Mouse (Mus musculus) intestine, embryonic 15.5 days (tissue): Measurements from ENCODE around the gene Klhl2. TPM values are rescaled to one million over a fixed set of nuclear protein-coding genes. Genes with fewer than 3 reads are reported as not detected.

Experiments used
- ATAC-seq: fragments of 200-750 bp; cut with Nextera tagmentation; 2 replicates; pipeline ENCODE4 v1.8.0; 2017; ENCODE audit warnings: moderate TSS enrichment, moderate library complexity
- H3K27ac ChIP-seq: fragments of 300-500 bp; sonication (generic); 2 replicates; pipeline ENCODE4 v1.5.1; 2015; ENCODE audit warnings: mild to moderate bottlenecking, inconsistent platforms
- H3K27me3 ChIP-seq: fragments of 300-500 bp; sonication (generic); replicated peaks from 2 replicates; pipeline ENCODE4 v1.6.1; 2015; ENCODE audit warnings: inconsistent platforms
- H3K36me3 ChIP-seq: fragments of 300-500 bp; sonication (generic); 2 replicates; pipeline ENCODE4 v1.6.1; 2015; ENCODE audit warnings: inconsistent platforms
- H3K4me1 ChIP-seq: fragments of 300-500 bp; sonication (generic); replicated peaks from 2 replicates; pipeline ENCODE4 v1.6.1; 2015; ENCODE audit warnings: inconsistent platforms
- H3K4me2 ChIP-seq: fragments of 300-500 bp; sonication (generic); replicated peaks from 2 replicates; pipeline ENCODE4 v1.6.1; 2015; ENCODE audit warnings: mild to moderate bottlenecking, inconsistent platforms
- H3K4me3 ChIP-seq: fragments of 300-500 bp; sonication (generic); replicated peaks from 2 replicates; pipeline ENCODE4 v1.5.1; 2015; ENCODE audit warnings: inconsistent platforms
- H3K9ac ChIP-seq: fragments of 300-500 bp; sonication (generic); 2 replicates; pipeline ENCODE4 v1.6.1; 2015; ENCODE audit warnings: inconsistent platforms
- H3K9me3 ChIP-seq: fragments of 300-500 bp; sonication (generic); 2 replicates; pipeline ENCODE4 v1.6.1; 2016; ENCODE audit warnings: inconsistent platforms
- WGBS: fragments of 180-500 bp; shearing (Covaris S2); methylation state at CpG from one replicate; pipeline ENCODE4 v1.1.7; 2015; 5-methylcytosine and 5-hydroxymethylcytosine counted together
- polyA plus RNA-seq: library from polyadenylated mRNA; unstranded; fragments of >200 nt; fragmentation: Nextera tagmentation; extraction: Ambion mirVana; gene quantifications from 2 replicates; pipeline ENCODE4 v1.2.1, GENCODE M21; 2015

The Klhl2 gene
- polyA plus RNA-seq, 1 experiment from 2014 or later, result 21.4 TPM

DNA sequence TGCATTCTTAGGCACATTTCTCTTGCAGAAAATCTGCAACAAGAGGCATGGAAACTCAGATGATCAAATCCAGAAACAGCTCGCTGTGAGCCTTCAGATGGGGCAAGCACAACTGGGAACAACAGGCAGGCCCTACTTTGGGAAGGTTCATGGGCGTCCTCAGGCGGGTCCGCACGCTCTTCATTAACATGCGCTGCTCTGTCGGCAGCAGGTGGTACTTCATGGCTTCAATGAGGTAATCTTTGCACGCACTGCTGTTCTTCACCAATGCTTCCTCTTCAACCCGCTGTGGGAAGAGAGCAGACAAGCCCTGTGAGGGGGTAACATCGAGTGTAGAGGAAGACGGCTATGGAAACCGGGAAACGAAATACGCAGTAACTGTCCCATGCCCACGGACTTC, 91.9 kb downstream of the Klhl2 start:
- Histone ChIP-seq H3K4me2 (no peak overlapping the region), H3K27ac (no peak overlapping the region), H3K4me1 (no peaks in the 10 kb centered on the region), H3K27me3 (no peaks in the 10 kb centered on the region), H3K9ac (no peak overlapping the region), H3K36me3 (peaks cover 5% of the 10 kb centered on the region; the same call in 1 of the 2 replicates), H3K4me3 (no peak overlapping the region), H3K9me3 (no peaks in the 10 kb centered on the region)
- 94% methylated on average over 15 of the region's 15 CpGs for WGBS
- no peak for ATAC-seq

- H3K4me3 ChIP-seq, result no peak overlapping the region
- H3K27ac ChIP-seq, result no peak overlapping the region
- no peaks in the 10 kb centered on the region for H3K9me3 ChIP-seq
- 55% methylated on average over 10 of the region's 10 CpGs for WGBS
- H3K4me1 ChIP-seq, result no peaks in the 10 kb centered on the region
- H3K9ac ChIP-seq, result no peak overlapping the region
- H3K4me2 ChIP-seq, result no peak overlapping the region
- peak; percentile 87 for ATAC-seq
- no peaks in the 10 kb centered on the region for H3K36me3 ChIP-seq
- no peaks in the 10 kb centered on the region for H3K27me3 ChIP-seq
Measured at GRCm38 (mm10) chr8:64746215-64747058, 103.4 kb downstream of the Klhl2 start.

GRCm38 (mm10) chr8:64740547-64741211, 109.1 kb downstream of the Klhl2 start:
- H3K4me1 ChIP-seq, result no peaks in the 10 kb centered on the region
- 91% methylated on average over 13 of the region's 13 CpGs for WGBS
- no peaks in the 10 kb centered on the region for H3K9me3 ChIP-seq
- H3K27ac ChIP-seq, result no peak overlapping the region
- H3K4me3 ChIP-seq, result no peak overlapping the region
- no peak for ATAC-seq
- H3K4me2 ChIP-seq, result no peak overlapping the region
- H3K9ac ChIP-seq, result no peak overlapping the region
- no peaks in the 10 kb centered on the region for H3K36me3 ChIP-seq
- no peaks in the 10 kb centered on the region for H3K27me3 ChIP-seq

DNA sequence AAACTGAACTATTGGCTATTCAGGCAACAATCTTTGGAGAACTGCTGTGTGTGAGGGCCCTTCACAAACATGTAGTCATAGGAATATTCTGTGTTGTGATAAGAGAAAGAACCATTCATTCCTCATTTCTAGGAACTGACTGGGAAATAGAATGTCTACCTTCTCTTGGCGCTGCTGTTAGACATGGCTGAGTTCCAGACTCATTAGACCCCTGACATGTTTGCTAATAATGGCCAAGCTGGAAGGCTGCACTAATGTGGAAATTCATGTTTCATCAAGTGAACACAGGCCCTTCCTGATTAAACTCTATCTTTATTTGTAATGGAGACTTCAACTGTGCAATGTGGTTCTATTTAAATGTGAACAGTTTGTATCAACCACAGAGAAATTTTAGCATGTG, 110.9 kb downstream of the Klhl2 start:
- H3K27ac ChIP-seq, result no peak overlapping the region
- no peak overlapping the region for H3K4me3 ChIP-seq
- H3K4me1 ChIP-seq, result 0 out of 2 replicates have a peak, but pooled peaks cover 2% of the 10 kb centered on the region
- no peak overlapping the region for H3K9ac ChIP-seq
- no peak overlapping the region for H3K4me2 ChIP-seq
- ATAC-seq, result no peak
- 76% methylated on average over 1 of the region's 1 CpGs for WGBS
- H3K9me3 ChIP-seq, result no peaks in the 10 kb centered on the region
- H3K36me3 ChIP-seq, result no peaks in the 10 kb centered on the region
- no peaks in the 10 kb centered on the region for H3K27me3 ChIP-seq

GRCm38 (mm10) chr8:64736767-64737323, 113.0 kb downstream of the Klhl2 start:
- H3K36me3 ChIP-seq, result no peaks in the 10 kb centered on the region
- H3K4me3 ChIP-seq, result no peak overlapping the region
- H3K9me3 ChIP-seq, result no peaks in the 10 kb centered on the region
- H3K27ac ChIP-seq, result no peak overlapping the region
- H3K9ac ChIP-seq, result no peak overlapping the region
- no peaks in the 10 kb centered on the region for H3K27me3 ChIP-seq
- no peak for ATAC-seq
- 82% methylated on average over 3 of the region's 3 CpGs for WGBS
- H3K4me2 ChIP-seq, result no peak overlapping the region
- H3K4me1 ChIP-seq, result peaks cover 2% of the 10 kb centered on the region; the same call in 1 of the 2 replicates

- H3K4me3 ChIP-seq, result no peak overlapping the region
- no peaks in the 10 kb centered on the region; the same call in 1 of the 2 replicates for H3K36me3 ChIP-seq
- no peak for ATAC-seq
- no peak overlapping the region for H3K4me2 ChIP-seq
- H3K9ac ChIP-seq, result no peak overlapping the region
- no peaks in the 10 kb centered on the region for H3K27me3 ChIP-seq
- H3K4me1 ChIP-seq, result peaks cover 5% of the 10 kb centered on the region; the same call in 1 of the 2 replicates
- 84% methylated on average over 8 of the region's 8 CpGs for WGBS
- H3K9me3 ChIP-seq, result no peaks in the 10 kb centered on the region
- H3K27ac ChIP-seq, result no peak overlapping the region
Measured at GRCm38 (mm10) chr8:64735161-64735560, 114.7 kb downstream of the Klhl2 start.

DNA sequence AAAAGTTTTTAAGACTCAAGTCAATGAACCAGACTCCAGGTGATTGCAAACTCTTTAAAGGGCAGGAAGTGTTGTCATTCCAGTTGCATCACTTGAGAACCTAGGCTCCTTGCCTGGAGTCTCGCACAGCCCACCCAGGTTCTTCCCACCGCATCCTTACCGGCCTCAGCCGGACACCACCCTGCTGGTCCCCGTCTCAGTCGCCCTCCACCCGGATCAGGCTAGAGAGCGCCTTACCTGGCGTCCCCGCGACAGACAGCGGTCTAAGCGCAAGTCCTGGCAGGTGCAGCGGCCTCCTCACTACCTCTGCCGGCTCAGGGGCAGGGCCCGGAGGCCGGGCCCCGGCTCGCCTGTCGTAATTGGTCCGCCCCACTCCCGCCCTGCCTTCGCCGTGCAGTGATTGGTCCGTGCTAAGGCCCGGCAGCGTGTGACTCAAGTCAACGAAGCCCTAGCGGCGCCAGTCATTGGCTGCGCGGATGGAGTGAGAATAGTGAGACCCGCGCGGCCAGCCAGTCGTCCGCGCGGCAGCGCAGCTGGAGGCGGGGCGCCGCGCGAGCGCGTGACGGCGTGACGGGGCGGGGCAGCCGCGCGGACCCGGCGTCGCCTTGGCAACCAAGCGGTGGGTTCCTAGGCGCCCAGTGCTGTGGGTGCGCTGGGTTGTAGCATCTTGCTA, 116.4 kb downstream of the Klhl2 start, which contains the start of gene Msmo1:
Msmo1 (minus strand) TSS at position 522 of the 673 bp plus-strand sequence.
- H3K4me1 ChIP-seq, result peaks cover 7% of the 10 kb centered on the region; the same call in 1 of the 2 replicates
- no peaks in the 10 kb centered on the region for H3K9me3 ChIP-seq
- under 1% methylated on average over 60 of the region's 60 CpGs for WGBS
- ATAC-seq, result peak; percentile 99
- peak within 1 kb of the TSS; percentile 59 for H3K4me2 ChIP-seq
- no peaks in the 10 kb centered on the region for H3K27me3 ChIP-seq
- H3K27ac ChIP-seq, result peak within 1 kb of the TSS; percentile 53; the same call in 1 of the 2 replicates
- H3K9ac ChIP-seq, result peak within 1 kb of the TSS; percentile 49
- H3K36me3 ChIP-seq, result no peaks in the 10 kb centered on the region; the same call in 1 of the 2 replicates
- peak within 1 kb of the TSS; percentile 50 for H3K4me3 ChIP-seq

- peak overlapping the region; percentile 49 for H3K9ac ChIP-seq
- ATAC-seq, result no peak
- no peak overlapping the region for H3K27ac ChIP-seq
- H3K9me3 ChIP-seq, result no peaks in the 10 kb centered on the region
- WGBS, result 6% methylated on average over 9 of the region's 9 CpGs
- peak overlapping the region; percentile 50 for H3K4me3 ChIP-seq
- no peaks in the 10 kb centered on the region for H3K27me3 ChIP-seq
- no peaks in the 10 kb centered on the region; the same call in 1 of the 2 replicates for H3K36me3 ChIP-seq
- H3K4me2 ChIP-seq, result peak overlapping the region; percentile 54
- peaks cover 7% of the 10 kb centered on the region; the same call in 1 of the 2 replicates for H3K4me1 ChIP-seq
Measured at GRCm38 (mm10) chr8:64732596-64732995, 117.2 kb downstream of the Klhl2 start.

DNA sequence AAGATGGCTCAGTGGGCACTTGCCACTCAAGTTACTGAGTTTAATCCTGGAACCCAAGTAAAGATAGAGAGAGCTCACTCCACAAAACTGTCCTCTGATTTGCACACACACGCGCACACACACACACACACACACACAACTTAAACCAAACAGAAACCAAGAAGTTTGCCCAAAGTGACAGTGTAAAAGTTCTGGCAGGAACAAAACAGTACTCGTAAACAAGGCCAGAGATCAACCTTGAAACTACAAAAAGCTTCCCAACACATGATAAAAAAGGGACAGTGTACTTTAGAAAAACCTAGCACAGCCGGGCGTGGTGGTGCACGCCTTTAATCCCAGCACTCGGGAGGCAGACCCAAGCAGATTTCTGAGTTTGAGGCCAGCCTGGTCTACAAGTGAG, 121.7 kb downstream of the Klhl2 start:
- Histone ChIP-seq H3K4me3 (no peak overlapping the region), H3K27ac (no peak overlapping the region), H3K9ac (no peak overlapping the region), H3K4me1 (peaks cover 5% of the 10 kb centered on the region; the same call in 1 of the 2 replicates), H3K4me2 (no peak overlapping the region), H3K36me3 (peaks cover 20% of the 10 kb centered on the region), H3K9me3 (no peaks in the 10 kb centered on the region), H3K27me3 (no peaks in the 10 kb centered on the region)
- WGBS, result 80% methylated on average over 7 of the region's 7 CpGs
- no peak for ATAC-seq

DNA sequence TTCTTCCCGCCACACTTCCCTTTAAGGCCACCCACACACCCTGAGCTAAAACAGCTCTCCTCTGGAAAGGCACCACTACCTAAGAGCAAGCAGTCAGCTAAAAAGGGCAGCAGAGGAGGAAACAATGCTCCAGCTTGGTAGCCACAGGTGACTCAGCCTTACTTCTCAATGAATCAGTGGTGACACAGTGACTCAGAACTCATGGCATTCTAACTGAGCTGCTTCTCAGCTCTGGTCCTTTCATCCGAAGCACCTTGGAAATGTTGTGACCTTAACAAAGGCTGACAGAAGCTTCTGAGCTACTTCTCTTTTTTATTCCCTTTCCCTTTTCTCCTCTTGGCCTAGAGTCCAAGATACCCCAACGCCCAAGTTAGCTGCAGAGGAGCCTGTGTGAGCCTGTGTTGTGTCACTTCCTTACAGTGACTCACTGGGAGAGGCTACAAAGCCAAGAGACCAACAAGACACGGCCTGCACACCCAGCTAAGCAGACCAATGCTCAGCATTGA, 123.6 kb downstream of the Klhl2 start:
- H3K27ac ChIP-seq, result no peak overlapping the region
- ATAC-seq, result peak; percentile 26; the same call in 1 of the 2 replicates
- WGBS, result 82% methylated on average over 4 of the region's 4 CpGs
- H3K9ac ChIP-seq, result no peak overlapping the region
- H3K4me1 ChIP-seq, result 0 out of 2 replicates have a peak, but pooled peaks cover 5% of the 10 kb centered on the region
- H3K27me3 ChIP-seq, result no peaks in the 10 kb centered on the region
- peaks cover 25% of the 10 kb centered on the region for H3K36me3 ChIP-seq
- no peak overlapping the region for H3K4me2 ChIP-seq
- no peaks in the 10 kb centered on the region for H3K9me3 ChIP-seq
- H3K4me3 ChIP-seq, result no peak overlapping the region

DNA sequence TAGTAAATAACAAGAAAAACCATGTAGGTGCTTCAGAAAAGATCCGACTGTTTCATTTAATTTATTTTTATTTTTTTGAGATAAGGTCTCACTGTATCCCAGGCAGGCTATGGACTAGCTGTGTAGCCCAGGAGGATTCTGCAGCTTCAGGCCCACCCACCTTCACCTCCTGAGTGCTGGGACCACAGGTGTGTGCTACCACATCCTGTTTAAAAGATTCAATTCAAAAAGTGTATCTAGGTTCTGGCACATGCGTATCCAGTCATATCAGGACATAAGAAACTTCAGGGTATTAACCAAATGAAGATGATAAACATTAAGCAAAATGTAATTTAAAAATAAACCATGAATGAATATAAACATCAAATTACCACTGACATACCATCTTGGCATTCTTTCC, 126.6 kb downstream of the Klhl2 start:
- WGBS, result 88% methylated on average over 2 of the region's 2 CpGs
- Histone ChIP-seq H3K4me1 (no peaks in the 10 kb centered on the region), H3K4me3 (no peak overlapping the region), H3K4me2 (no peak overlapping the region), H3K27ac (no peak overlapping the region), H3K9me3 (no peaks in the 10 kb centered on the region), H3K36me3 (peaks cover 41% of the 10 kb centered on the region), H3K27me3 (no peaks in the 10 kb centered on the region), H3K9ac (no peak overlapping the region)
- ATAC-seq, result no peak
